Mouse (Mus musculus): ENCODE measurements at regions not wholly inside any gene's neighbourhood (a gene's known extent, or its start where the extent isn't known, plus 50 kb on each side); places are given as distances from the start of the nearest gene placed in this dataset.
A peak's percentile ranks its signal among the peaks of the same experiment; 100 is the strongest.

DNA sequence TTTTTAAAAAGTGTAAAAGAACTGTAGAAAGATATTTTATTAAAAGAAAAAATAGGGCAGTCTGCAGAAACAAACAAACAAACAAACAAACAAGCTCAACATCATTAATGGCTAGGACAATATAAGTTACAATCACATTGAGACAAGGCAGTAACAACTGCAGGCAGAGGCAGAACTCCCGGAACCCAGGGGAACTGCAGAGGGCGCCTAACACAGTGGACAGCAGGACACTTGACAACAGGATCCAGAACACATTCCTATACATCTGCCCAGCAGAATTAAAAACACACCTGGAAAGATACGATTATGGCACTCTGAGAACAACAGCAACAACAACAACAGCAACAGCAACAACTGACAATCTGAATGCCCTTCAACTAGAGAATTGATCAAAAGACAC is 291.5 kb upstream of the Smim15 start:
- no peak overlapping the region for H3K4me2 ChIP-seq (ENCODE audit: low read depth, low read length)
- no peak overlapping the region for H3K4me3 ChIP-seq (ENCODE audit: low read depth, low read length)
- ATAC-seq (ENCODE audit: low read depth), result no peak
- 69% methylated on average over 3 of the region's 3 CpGs for WGBS
- H3K4me1 ChIP-seq (ENCODE audit: control insufficient read depth, insufficient read depth, low read length), result no peaks in the 10 kb centered on the region
- no peaks in the 10 kb centered on the region for H3K27me3 ChIP-seq (ENCODE audit: control insufficient read depth, insufficient read depth, low read length)
- H3K36me3 ChIP-seq (ENCODE audit: control insufficient read depth, insufficient read depth, low read length), result no peaks in the 10 kb centered on the region; the same call in 1 of the 2 replicates
- no peaks in the 10 kb centered on the region for H3K9me3 ChIP-seq (ENCODE audit: control insufficient read depth, low read length)
- H3K27ac ChIP-seq (ENCODE audit: low read depth, low read length), result no peak overlapping the region
- H3K9ac ChIP-seq (replicated peaks; ENCODE audit: low read depth, low read length), result no peak overlapping the region

DNA sequence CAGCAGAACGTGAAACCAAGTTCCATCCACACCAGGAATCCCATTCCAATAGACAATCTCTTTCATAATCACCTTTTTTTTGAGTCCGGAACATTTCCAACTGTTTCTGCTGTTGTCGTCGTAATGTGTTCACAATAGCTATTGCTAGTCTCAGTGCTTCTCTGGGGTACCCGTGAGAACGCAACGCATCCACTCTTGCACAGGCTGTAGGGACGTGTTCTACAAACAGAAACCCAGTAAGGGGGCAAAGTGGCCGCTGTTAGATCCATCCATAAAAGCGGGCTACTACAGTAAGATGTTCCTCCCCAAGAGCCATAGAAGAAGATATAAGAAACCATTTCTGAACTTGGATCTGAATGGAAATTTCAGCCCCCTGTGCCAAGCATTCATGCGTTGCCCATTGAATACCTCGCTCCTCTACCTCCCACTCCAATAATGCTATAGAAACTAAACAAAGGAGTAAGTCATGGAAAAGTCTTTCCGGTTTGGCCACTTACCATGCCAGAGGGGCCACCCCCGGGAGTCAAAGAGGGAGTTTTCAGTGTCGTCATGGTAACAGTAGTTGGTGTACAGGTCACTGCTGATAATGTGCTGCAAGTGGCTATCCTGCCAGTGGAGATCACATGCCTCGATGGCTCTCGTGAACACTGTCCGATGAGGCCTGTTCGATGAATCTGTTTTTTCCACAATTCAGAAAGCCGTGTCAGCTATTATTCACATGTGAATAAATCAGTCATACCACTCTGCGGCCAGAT is 300.6 kb upstream of the Smim15 start:
- Histone ChIP-seq H3K4me3 (ENCODE audit: low read depth, low read length) (no peak overlapping the region), H3K36me3 (ENCODE audit: control insufficient read depth, insufficient read depth, low read length) (peaks cover 4% of the 10 kb centered on the region), H3K27me3 (ENCODE audit: control insufficient read depth, insufficient read depth, low read length) (no peaks in the 10 kb centered on the region), H3K9ac (replicated peaks; ENCODE audit: low read depth, low read length) (no peak overlapping the region), H3K4me2 (ENCODE audit: low read depth, low read length) (no peak overlapping the region), H3K27ac (ENCODE audit: low read depth, low read length) (no peak overlapping the region), H3K9me3 (ENCODE audit: control insufficient read depth, low read length) (no peaks in the 10 kb centered on the region), H3K4me1 (ENCODE audit: control insufficient read depth, insufficient read depth, low read length) (no peaks in the 10 kb centered on the region)
- ATAC-seq (ENCODE audit: low read depth), result peak; percentile 74; the same call in 1 of the 2 replicates
- WGBS, result 25% methylated on average over 21 of the region's 21 CpGs

- Histone ChIP-seq H3K4me2 (ENCODE audit: low read depth, low read length) (no peak overlapping the region), H3K27ac (ENCODE audit: low read depth, low read length) (no peak overlapping the region), H3K9ac (replicated peaks; ENCODE audit: low read depth, low read length) (no peak overlapping the region), H3K9me3 (ENCODE audit: control insufficient read depth, low read length) (no peaks in the 10 kb centered on the region), H3K36me3 (ENCODE audit: control insufficient read depth, insufficient read depth, low read length) (peaks cover 13% of the 10 kb centered on the region), H3K27me3 (ENCODE audit: control insufficient read depth, insufficient read depth, low read length) (no peaks in the 10 kb centered on the region), H3K4me3 (ENCODE audit: low read depth, low read length) (no peak overlapping the region), H3K4me1 (ENCODE audit: control insufficient read depth, insufficient read depth, low read length) (no peaks in the 10 kb centered on the region)
- ATAC-seq (ENCODE audit: low read depth), result no peak
- 86% methylated on average over 8 of the region's 8 CpGs for WGBS
Measured at GRCm38 (mm10) chr13:107736581-107736980, 307.7 kb upstream of the Smim15 start.

GRCm38 (mm10) chr13:107734161-107734905 is 309.9 kb upstream of the Smim15 start:
- WGBS, result 88% methylated on average over 12 of the region's 12 CpGs

DNA sequence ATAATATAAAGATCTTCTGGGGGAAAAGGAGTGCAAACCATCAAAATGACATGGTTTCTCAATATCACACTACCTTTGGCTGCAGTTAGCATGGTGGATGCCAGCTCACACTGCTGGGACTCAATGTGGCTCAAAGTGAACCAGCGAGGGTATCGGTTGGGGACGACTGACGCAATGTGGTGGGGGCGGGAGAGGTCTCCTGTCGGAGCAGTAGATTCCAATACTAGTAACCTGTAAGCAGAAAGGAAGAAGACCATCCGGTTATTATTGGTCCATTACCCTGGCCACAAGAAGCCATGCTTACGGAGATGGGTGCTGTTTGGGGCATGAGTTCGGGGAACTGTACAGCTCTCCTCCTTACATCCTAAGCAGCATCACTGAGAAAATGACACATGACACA is 313.3 kb upstream of the Smim15 start:
- H3K4me2 ChIP-seq (ENCODE audit: low read depth, low read length), result no peak overlapping the region
- no peaks in the 10 kb centered on the region for H3K27me3 ChIP-seq (ENCODE audit: control insufficient read depth, insufficient read depth, low read length)
- H3K36me3 ChIP-seq (ENCODE audit: control insufficient read depth, insufficient read depth, low read length), result peaks cover 38% of the 10 kb centered on the region
- no peak overlapping the region for H3K27ac ChIP-seq (ENCODE audit: low read depth, low read length)
- 97% methylated on average over 9 of the region's 9 CpGs for WGBS
- H3K9me3 ChIP-seq (ENCODE audit: control insufficient read depth, low read length), result no peaks in the 10 kb centered on the region
- no peak overlapping the region for H3K4me3 ChIP-seq (ENCODE audit: low read depth, low read length)
- no peak for ATAC-seq (ENCODE audit: low read depth)
- no peaks in the 10 kb centered on the region for H3K4me1 ChIP-seq (ENCODE audit: control insufficient read depth, insufficient read depth, low read length)
- no peak overlapping the region for H3K9ac ChIP-seq (replicated peaks; ENCODE audit: low read depth, low read length)

More at GRCm38 (mm10) chr13:107734161-107734905, 309.9 kb upstream of the Smim15 start:
- Histone ChIP-seq H3K36me3 (ENCODE audit: control insufficient read depth, insufficient read depth, low read length) (peaks cover 20% of the 10 kb centered on the region), H3K27ac (ENCODE audit: low read depth, low read length) (no peak overlapping the region), H3K9ac (replicated peaks; ENCODE audit: low read depth, low read length) (no peak overlapping the region), H3K4me3 (ENCODE audit: low read depth, low read length) (no peak overlapping the region), H3K4me2 (ENCODE audit: low read depth, low read length) (no peak overlapping the region), H3K9me3 (ENCODE audit: control insufficient read depth, low read length) (no peaks in the 10 kb centered on the region), H3K27me3 (ENCODE audit: control insufficient read depth, insufficient read depth, low read length) (no peaks in the 10 kb centered on the region), H3K4me1 (ENCODE audit: control insufficient read depth, insufficient read depth, low read length) (no peaks in the 10 kb centered on the region)
- no peak for ATAC-seq (ENCODE audit: low read depth)

DNA sequence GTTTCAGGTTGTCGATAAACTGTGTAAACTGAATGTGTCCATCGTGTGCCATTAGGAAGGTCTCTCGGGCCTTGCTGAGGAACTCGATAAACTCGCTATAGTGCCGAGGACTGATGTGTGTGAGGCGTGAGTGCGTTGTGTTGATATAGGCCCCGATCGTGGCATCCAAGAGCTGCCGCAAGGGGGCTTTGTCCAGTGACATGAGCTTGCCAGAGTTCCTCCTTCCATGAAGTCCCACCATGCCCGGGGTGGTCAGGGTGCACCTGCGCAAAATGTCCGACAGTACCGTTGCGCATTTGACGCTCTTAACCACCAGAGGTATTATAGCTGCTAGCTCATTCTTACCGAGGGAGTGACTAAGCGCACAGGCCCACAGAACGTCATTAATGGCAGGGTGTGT is 317.8 kb upstream of the Smim15 start:
- no peaks in the 10 kb centered on the region for H3K27me3 ChIP-seq (ENCODE audit: control insufficient read depth, insufficient read depth, low read length)
- H3K4me3 ChIP-seq (ENCODE audit: low read depth, low read length), result no peak overlapping the region
- H3K36me3 ChIP-seq (ENCODE audit: control insufficient read depth, insufficient read depth, low read length), result peaks cover 46% of the 10 kb centered on the region
- H3K9me3 ChIP-seq (ENCODE audit: control insufficient read depth, low read length), result no peaks in the 10 kb centered on the region
- WGBS, result 93% methylated on average over 20 of the region's 20 CpGs
- no peaks in the 10 kb centered on the region for H3K4me1 ChIP-seq (ENCODE audit: control insufficient read depth, insufficient read depth, low read length)
- peak; percentile 30; the same call in 1 of the 2 replicates for ATAC-seq (ENCODE audit: low read depth)
- no peak overlapping the region for H3K9ac ChIP-seq (replicated peaks; ENCODE audit: low read depth, low read length)
- H3K27ac ChIP-seq (ENCODE audit: low read depth, low read length), result no peak overlapping the region
- H3K4me2 ChIP-seq (ENCODE audit: low read depth, low read length), result no peak overlapping the region

DNA sequence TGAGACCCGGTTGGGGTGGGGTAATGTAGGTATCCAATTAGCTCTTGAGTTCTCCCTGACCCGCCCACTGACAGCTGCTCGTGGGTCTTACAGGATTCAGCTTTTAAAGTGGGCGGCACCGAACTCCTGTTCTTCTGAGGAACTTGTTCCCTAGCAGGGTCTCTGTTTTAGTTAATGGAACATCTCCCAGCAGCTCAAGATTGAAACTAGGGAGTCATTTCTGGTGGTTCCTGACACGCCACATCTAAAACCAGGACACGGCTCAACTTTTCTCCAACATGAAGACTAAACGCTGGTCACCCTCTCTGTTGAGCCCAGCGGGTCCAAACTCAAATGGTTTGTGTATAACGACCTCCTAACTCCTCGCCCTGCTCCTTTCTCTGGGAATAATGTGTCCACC is 322.3 kb upstream of the Smim15 start:
- no peaks in the 10 kb centered on the region for H3K27me3 ChIP-seq (ENCODE audit: control insufficient read depth, insufficient read depth, low read length)
- no peak overlapping the region for H3K4me2 ChIP-seq (ENCODE audit: low read depth, low read length)
- 86% methylated on average over 11 of the region's 11 CpGs for whole genome bisulfite sequencing
- peaks cover 16% of the 10 kb centered on the region for H3K36me3 ChIP-seq (ENCODE audit: control insufficient read depth, insufficient read depth, low read length)
- no peaks in the 10 kb centered on the region for H3K9me3 ChIP-seq (ENCODE audit: control insufficient read depth, low read length)
- H3K4me3 ChIP-seq (ENCODE audit: low read depth, low read length), result no peak overlapping the region
- no peak overlapping the region for H3K27ac ChIP-seq (ENCODE audit: low read depth, low read length)
- no peak for ATAC-seq (ENCODE audit: low read depth)
- no peaks in the 10 kb centered on the region for H3K4me1 ChIP-seq (ENCODE audit: control insufficient read depth, insufficient read depth, low read length)
- no peak overlapping the region for H3K9ac ChIP-seq (replicated peaks; ENCODE audit: low read depth, low read length)

- Histone ChIP-seq H3K27ac (ENCODE audit: low read depth, low read length) (no peak overlapping the region), H3K9me3 (ENCODE audit: control insufficient read depth, low read length) (no peaks in the 10 kb centered on the region), H3K4me3 (ENCODE audit: low read depth, low read length) (no peak overlapping the region), H3K9ac (replicated peaks; ENCODE audit: low read depth, low read length) (no peak overlapping the region), H3K4me2 (ENCODE audit: low read depth, low read length) (no peak overlapping the region), H3K4me1 (ENCODE audit: control insufficient read depth, insufficient read depth, low read length) (no peaks in the 10 kb centered on the region), H3K36me3 (ENCODE audit: control insufficient read depth, insufficient read depth, low read length) (0 out of 2 replicates have a peak, but pooled peaks cover 8% of the 10 kb centered on the region), H3K27me3 (ENCODE audit: control insufficient read depth, insufficient read depth, low read length) (no peaks in the 10 kb centered on the region)
- ATAC-seq (ENCODE audit: low read depth), result no peak; the same call in 1 of the 2 replicates
- WGBS, result 74% methylated on average over 8 of the region's 8 CpGs
Measured at GRCm38 (mm10) chr13:107720874-107721574, 323.2 kb upstream of the Smim15 start.

All from neural tube, embryonic 14.5 days (tissue).